Mouse (Mus musculus) liver, adult 2 months (tissue): ENCODE data around the gene Rin3.

Experiments used
- CTCF ChIP-seq: fragments of 200-500 bp; IDR thresholded peaks from 2 replicates; pipeline ENCODE4 v1.5.1; 2011; ENCODE audit warnings: low read depth, low read length, control low read depth
- POLR2A ChIP-seq: fragments of 200-500 bp; IDR thresholded peaks from 2 replicates; pipeline ENCODE4 v1.6.1; 2011; ENCODE audit warnings: low read length, control low read depth; ENCODE audit not compliant: insufficient read depth; ENCODE audit errors: extremely low read depth

- TF ChIP-seq CTCF: no peak
- no peak for TF ChIP-seq POLR2A
Observed at GRCm38 (mm10) chr12:102342602-102343001, 59.8 kb downstream of the Rin3 start.
